Mouse (Mus musculus) liver, embryonic 11.5 days (tissue): ENCODE data around the gene Gm8122. TPM values are rescaled to one million over a fixed set of nuclear protein-coding genes. Genes with fewer than 3 reads are reported as not detected.
"Not testable (repeated sequence)": the region's sequence is repeated elsewhere in the genome, so short reads cannot be mapped to it uniquely, and the experiment has no call there.

Experiments used
- ATAC-seq: fragments of 200-750 bp; cut with Nextera tagmentation; replicated peaks from 2 replicates; pipeline ENCODE4 v1.8.0; 2017; ENCODE audit warnings: moderate number of reproducible peaks, mild to moderate bottlenecking, moderate TSS enrichment, moderate library complexity; ENCODE audit not compliant: low FRiP score
- DNase-seq: peaks from one replicate; pipeline ENCODE4 v3.0.0-alpha.2; 2017; ENCODE audit warnings: low spot score
- H3K27ac ChIP-seq: fragments of 300-500 bp; sonication (generic); 2 replicates; pipeline ENCODE4 v1.5.1; 2014; ENCODE audit warnings: mild to moderate bottlenecking, low read depth, low read length, control low read depth
- H3K27me3 ChIP-seq: fragments of 300-500 bp; sonication (generic); replicated peaks from 2 replicates; pipeline ENCODE4 v1.6.1; 2014; ENCODE audit warnings: low read length, mixed read lengths; ENCODE audit not compliant: control insufficient read depth, insufficient read depth
- H3K36me3 ChIP-seq: fragments of 300-500 bp; sonication (generic); 2 replicates; pipeline ENCODE4 v1.6.1; 2014; ENCODE audit warnings: mild to moderate bottlenecking, low read length, moderate library complexity, mixed read lengths; ENCODE audit not compliant: control insufficient read depth, insufficient read depth
- H3K4me1 ChIP-seq: fragments of 300-500 bp; sonication (generic); replicated peaks from 2 replicates; pipeline ENCODE4 v1.6.1; 2014; ENCODE audit warnings: low read length, mixed read lengths; ENCODE audit not compliant: control insufficient read depth, insufficient read depth
- H3K4me2 ChIP-seq: fragments of 300-500 bp; sonication (generic); 2 replicates; pipeline ENCODE4 v1.6.1; 2014; ENCODE audit warnings: mild to moderate bottlenecking, control low read depth, moderate library complexity
- H3K4me3 ChIP-seq: fragments of 300-500 bp; sonication (generic); 2 replicates; pipeline ENCODE4 v1.5.1; 2014; ENCODE audit warnings: low read depth, low read length, control low read depth
- H3K9ac ChIP-seq: fragments of 300-500 bp; sonication (generic); 2 replicates; pipeline ENCODE4 v1.6.1; 2014; ENCODE audit warnings: low read depth, low read length, control low read depth
- H3K9me3 ChIP-seq: fragments of 300-500 bp; sonication (generic); 2 replicates; pipeline ENCODE4 v1.6.1; 2016; ENCODE audit warnings: low read length, inconsistent platforms, mixed read lengths; ENCODE audit not compliant: control insufficient read depth
- WGBS: fragments of 180-500 bp; shearing (Covaris S2); extraction: QIAGEN DNeasy Blood & Tissue Kit; methylation state at CpG from one replicate; pipeline ENCODE4 v1.1.7; 2014; 5-methylcytosine and 5-hydroxymethylcytosine counted together
- polyA plus RNA-seq: library from polyadenylated mRNA; unstranded; fragments of >200 nt; fragmentation: Nextera tagmentation; extraction: Ambion mirVana; gene quantifications from 2 replicates; pipeline ENCODE4 v1.2.1, GENCODE M21; 2014

Gm8122 gene
- not detected in 2 replicates for polyA plus RNA-seq

- not testable (repeated sequence) for ATAC-seq, H3K27ac ChIP-seq, H3K9ac ChIP-seq, H3K36me3 ChIP-seq, H3K4me3 ChIP-seq, H3K27me3 ChIP-seq, H3K4me2 ChIP-seq, H3K9me3 ChIP-seq, DNase-seq, H3K4me1 ChIP-seq
- WGBS = 85% methylated on average over 3 of the region's 4 CpGs
These were observed at the start of gene Gm8122 for GRCm38 (mm10) chr14:43235204-43235603. TSS of gene Gm8122 (minus strand) at chr14:43235304.

GRCm38 (mm10) chr14:43278681-43279080 is 43.6 kb upstream of the Gm8122 start:
- H3K27me3 ChIP-seq, H3K9ac ChIP-seq, H3K4me1 ChIP-seq, H3K4me2 ChIP-seq, H3K9me3 ChIP-seq, H3K4me3 ChIP-seq, ATAC-seq, DNase-seq, H3K36me3 ChIP-seq, H3K27ac ChIP-seq: not testable (repeated sequence)
- 83% methylated on average over 3 of the region's 3 CpGs for WGBS

GRCm38 (mm10) chr14:43278146-43278545 is 43.0 kb upstream of the Gm8122 start:
- not testable (repeated sequence) for H3K4me1 ChIP-seq, H3K36me3 ChIP-seq, H3K4me2 ChIP-seq, H3K27me3 ChIP-seq, H3K27ac ChIP-seq, H3K9me3 ChIP-seq, H3K4me3 ChIP-seq, H3K9ac ChIP-seq, DNase-seq, ATAC-seq
- WGBS = 69% methylated on average over 4 of the region's 4 CpGs

- H3K4me1 ChIP-seq, ATAC-seq, H3K27ac ChIP-seq, H3K9ac ChIP-seq, H3K27me3 ChIP-seq, H3K4me3 ChIP-seq, H3K4me2 ChIP-seq, H3K9me3 ChIP-seq, H3K36me3 ChIP-seq, DNase-seq: not testable (repeated sequence)
- 53% methylated on average over 2 of the region's 2 CpGs for WGBS
These were observed 42.4 kb upstream of the Gm8122 start for GRCm38 (mm10) chr14:43277468-43277867.

GRCm38 (mm10) chr14:43275752-43276151 is 40.6 kb upstream of the Gm8122 start:
- not testable (repeated sequence) for H3K4me1 ChIP-seq, H3K27ac ChIP-seq, H3K9ac ChIP-seq, H3K9me3 ChIP-seq, H3K27me3 ChIP-seq, ATAC-seq, H3K4me2 ChIP-seq, H3K36me3 ChIP-seq, H3K4me3 ChIP-seq, DNase-seq
- WGBS = 74% methylated on average over 1 of the region's 1 CpGs

GRCm38 (mm10) chr14:43274986-43275511 is 39.9 kb upstream of the Gm8122 start, which contains the start of gene Gm9732:
TSS of gene Gm9732 (plus strand) at chr14:43275036.
- not testable (repeated sequence) for H3K27ac ChIP-seq, H3K4me1 ChIP-seq, H3K9me3 ChIP-seq, H3K9ac ChIP-seq, H3K27me3 ChIP-seq, DNase-seq, H3K36me3 ChIP-seq, H3K4me3 ChIP-seq, H3K4me2 ChIP-seq, ATAC-seq
- 77% methylated on average over 8 of the region's 8 CpGs for WGBS

GRCm38 (mm10) chr14:43273161-43273560 is 38.1 kb upstream of the Gm8122 start:
- DNase-seq, H3K36me3 ChIP-seq, H3K9ac ChIP-seq, H3K27ac ChIP-seq, H3K9me3 ChIP-seq, H3K4me1 ChIP-seq, H3K4me3 ChIP-seq, H3K27me3 ChIP-seq, H3K4me2 ChIP-seq, ATAC-seq: not testable (repeated sequence)
- WGBS = 76% methylated on average over 1 of the region's 1 CpGs

- H3K4me3 ChIP-seq, H3K9me3 ChIP-seq, H3K4me2 ChIP-seq, H3K27ac ChIP-seq, ATAC-seq, DNase-seq, H3K36me3 ChIP-seq, H3K4me1 ChIP-seq, H3K9ac ChIP-seq, H3K27me3 ChIP-seq: not testable (repeated sequence)
- WGBS = 80% methylated on average over 3 of the region's 3 CpGs
These were observed 34.1 kb upstream of the Gm8122 start for GRCm38 (mm10) chr14:43269211-43269610.

GRCm38 (mm10) chr14:43268521-43269084 is 33.5 kb upstream of the Gm8122 start:
- DNase-seq, H3K27ac ChIP-seq: not testable (repeated sequence)
- 44% methylated on average over 2 of the region's 2 CpGs for WGBS

More at GRCm38 (mm10) chr14:43268521-43269084, 33.5 kb upstream of the Gm8122 start:
- not testable (repeated sequence) for H3K27me3 ChIP-seq, H3K4me1 ChIP-seq, H3K36me3 ChIP-seq, ATAC-seq, H3K4me2 ChIP-seq, H3K4me3 ChIP-seq, H3K9me3 ChIP-seq, H3K9ac ChIP-seq
